Mouse (Mus musculus) kidney, adult 18-20 months (tissue): Measurements from ENCODE around the gene B020031M17Rik.
A peak's percentile ranks its signal among the peaks of the same experiment; 100 is the strongest.
"Not testable (repeated sequence)": the region's sequence is repeated elsewhere in the genome, so short reads cannot be mapped to it uniquely, and the experiment has no call there.

Source experiments
- DNase-seq: peaks from one replicate; pipeline ENCODE4 v3.0.0; 2021

B020031M17Rik gene

DNA sequence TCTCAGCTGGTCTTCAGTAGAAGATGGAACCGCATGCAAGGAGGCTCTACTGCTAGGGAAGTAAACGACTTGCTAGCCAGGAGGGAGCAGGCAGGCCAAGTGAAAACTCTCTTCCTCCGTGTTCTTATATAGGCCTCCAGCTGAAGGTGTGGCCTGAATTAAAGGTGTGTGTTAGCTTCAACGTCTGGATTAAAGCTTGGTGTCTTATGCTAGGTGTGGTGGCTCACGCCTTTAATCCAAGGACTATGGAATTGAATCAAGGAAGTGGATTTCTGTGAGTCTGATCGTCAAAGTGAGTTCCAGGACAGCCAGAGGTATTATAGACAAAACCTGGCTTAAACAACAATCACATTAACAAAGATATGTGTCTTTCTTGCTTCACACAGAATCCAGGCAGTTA, at the start of gene B020031M17Rik:
TSS of gene B020031M17Rik (minus strand) at position 101 of the 400 bp plus-strand sequence.
- not testable (repeated sequence) for DNase-seq

DNA sequence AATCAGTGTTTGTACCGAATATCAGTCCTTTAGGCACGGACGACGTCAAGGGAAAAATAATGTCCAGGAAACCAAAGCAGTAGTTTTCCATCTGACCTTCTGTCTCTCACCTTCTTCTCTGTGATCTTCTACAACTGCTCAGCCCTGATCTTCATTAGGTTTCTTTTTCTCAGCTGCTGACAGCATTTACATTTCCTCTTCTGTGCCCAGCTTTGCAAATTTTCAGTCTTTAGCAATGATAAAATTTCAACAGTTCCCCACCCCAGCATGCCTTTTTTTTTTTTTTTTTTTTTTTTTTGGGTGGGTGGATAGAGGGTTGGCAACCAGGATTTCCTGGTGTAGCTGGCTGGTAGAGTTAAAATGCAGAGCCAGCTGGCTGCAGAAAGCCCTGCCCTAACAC, 48.6 kb upstream of the B020031M17Rik start:
- not testable (repeated sequence) for DNase-seq

DNA sequence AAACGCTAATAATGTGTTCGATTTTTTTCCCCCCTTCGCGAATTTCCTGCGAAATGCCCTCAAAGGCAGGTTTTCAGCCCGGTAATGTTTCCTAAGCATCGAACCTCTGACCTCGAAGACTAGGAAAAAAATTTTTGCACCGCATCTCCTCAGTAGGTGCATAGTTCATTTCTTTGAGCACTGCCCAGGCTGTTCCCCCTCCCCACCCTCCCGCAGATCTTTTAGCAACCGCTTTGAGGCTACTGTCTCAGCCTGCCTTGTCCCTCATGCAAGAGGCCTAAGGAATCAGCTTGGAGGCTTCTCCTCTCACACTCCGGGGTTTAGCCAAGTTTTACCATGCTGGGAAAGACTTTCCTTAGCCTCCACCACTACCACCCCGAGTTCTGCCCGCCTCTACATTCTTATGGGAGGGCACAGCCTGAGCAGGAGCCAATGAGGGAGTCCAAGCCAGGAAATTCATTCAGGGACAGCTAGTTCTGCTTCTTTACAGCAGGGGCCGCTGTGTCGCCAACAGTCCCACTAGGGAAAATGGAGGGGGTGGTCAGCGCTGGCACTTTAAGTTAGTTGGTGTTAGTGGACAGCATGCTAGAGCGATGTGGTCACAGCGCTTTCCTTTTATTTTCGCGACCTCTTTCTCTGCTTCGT, 48.0 kb upstream of the B020031M17Rik start:
- not testable (repeated sequence) for DNase-seq

DNA sequence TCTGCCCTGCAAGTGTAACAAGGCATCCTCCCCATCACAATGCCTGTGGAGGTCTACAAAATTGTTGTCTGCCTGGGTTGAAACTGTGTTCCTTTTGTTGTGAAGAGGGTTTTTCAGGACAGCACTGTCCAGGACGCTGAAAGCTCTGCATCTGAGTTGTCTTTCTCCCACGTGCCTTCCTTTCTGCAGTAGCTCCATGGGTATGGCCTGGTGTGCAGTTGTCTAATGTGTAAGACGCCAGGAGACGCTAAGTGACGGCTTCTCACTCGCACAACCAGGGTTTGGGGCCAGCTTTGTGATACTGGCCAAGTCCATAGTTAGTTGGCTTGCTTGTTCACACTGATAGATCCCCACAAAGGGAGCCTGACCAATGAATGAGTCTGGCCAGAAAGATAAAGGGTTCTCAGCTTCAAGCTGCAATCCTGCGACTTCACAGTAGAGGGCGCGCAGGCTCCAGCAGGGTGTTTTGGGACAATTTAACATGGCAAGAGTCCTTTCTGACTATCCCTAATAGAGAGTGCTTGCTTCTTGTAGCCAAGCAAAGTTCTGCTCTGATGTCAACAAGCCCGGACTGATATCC, 41.4 kb upstream of the B020031M17Rik start:
- DNase-seq, result not testable (repeated sequence)

DNA sequence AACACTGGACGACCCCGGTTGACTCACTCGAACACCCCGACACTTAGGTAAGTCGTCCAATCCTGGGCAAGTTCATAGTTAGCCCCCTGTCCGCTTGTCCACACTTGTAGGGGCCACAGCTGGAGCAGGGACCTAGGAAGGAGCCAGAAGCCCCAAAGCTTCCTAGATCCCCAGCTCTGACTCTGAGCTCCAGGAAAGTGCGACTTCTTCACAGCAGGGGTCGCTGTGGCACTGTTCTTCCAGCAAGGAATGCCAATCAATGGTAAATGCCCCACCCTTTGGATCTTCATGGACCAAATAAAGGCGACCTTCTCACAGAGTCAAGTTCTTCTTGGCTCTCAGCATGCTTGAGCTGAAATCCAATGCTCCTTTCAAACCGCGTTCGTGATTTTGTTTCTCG, 40.7 kb upstream of the B020031M17Rik start:
- not testable (repeated sequence) for DNase-seq

DNA sequence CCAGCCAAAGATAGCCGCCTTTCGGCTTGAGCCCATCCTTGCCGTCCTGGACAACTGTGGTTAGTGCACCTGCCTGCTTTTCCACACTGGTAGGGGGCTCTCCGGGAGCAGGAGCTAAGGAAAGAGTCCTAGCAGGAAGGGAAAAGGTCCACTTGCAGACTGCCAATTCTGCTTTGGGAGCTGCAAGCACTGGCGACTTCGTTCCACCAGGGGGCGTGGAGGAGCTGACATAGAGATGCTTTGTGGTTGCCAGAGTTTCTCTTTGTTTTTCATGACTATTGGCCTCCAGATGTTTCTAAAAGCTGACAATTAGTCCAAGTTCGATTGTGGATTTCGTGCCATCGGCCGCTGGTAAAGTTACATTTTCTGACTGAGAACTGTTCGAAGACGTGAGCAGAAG, 18.6 kb upstream of the B020031M17Rik start:
- not testable (repeated sequence) for DNase-seq

DNA sequence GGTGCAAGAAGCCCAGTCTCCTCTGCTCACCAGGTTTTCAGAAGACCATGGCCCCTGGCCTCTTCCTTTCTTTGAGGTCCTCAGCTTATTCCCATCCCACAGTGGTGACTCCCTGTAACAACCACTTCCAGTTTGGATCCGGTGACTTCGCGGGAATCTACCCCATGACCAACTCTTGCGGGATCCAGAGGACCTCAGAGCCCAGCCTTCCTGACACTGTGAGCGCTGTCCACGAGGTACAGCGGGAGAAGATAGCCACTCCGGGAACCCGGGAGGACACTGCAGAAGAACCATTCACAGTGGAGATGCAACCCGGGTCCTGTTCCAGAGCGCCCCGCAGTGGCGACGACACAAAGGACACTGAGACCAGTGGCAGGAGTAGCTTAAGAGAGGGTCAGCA, 17.6 kb upstream of the B020031M17Rik start:
- not testable (repeated sequence) for DNase-seq

DNA sequence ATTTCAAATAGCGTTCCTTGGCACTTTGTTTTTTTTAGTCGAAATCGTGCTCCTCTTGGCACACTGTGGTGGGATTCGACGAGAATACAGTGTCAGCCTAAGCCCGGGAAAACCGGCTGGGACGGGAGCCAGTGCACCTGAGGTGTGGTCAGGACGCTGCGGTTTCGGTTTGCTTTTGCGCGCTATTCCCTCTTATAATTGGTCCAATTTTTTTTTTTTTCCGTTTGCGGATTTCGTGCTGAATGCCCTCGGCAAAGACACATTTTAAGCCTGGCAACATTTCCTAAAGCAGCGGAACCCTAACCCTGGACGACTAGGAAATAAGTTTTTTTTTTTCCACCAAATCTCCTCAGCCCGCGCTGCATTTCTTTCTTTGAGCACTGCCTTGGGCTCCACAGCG, 15.4 kb upstream of the B020031M17Rik start:
- peak; percentile 46 for DNase-seq

DNA sequence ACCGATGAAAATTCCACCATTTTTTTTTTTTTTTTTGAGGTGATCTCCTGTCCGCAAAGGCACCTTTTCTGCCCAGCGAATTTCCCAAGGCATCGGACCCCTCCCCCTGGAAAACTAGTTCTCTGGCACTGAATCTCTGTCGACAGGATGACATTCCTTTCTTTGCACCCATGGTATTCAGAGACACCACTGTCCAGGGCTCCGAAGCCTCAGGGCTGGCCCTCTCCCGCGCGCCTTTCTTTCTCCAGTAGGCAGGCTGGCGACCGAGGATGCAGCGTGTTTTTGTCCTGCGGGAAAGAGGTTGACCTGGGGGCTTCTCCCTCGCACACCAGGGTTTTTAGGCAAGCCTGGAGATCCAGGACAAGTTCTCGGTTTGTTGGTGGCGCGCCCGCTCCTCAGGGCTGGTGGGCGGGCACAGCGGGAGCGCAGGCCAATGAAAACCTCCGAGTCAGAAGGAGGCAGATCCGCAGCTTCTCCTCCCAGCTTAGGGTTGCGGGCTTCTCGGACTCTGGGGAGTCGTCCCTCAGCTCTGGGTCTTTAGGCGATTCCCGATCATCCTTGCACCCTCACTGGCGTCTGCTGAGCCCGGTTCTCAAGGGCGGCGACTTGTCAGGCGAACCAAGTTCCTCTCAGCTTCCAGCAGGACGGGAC, 14.8 kb upstream of the B020031M17Rik start:
- DNase-seq, result not testable (repeated sequence)

DNA sequence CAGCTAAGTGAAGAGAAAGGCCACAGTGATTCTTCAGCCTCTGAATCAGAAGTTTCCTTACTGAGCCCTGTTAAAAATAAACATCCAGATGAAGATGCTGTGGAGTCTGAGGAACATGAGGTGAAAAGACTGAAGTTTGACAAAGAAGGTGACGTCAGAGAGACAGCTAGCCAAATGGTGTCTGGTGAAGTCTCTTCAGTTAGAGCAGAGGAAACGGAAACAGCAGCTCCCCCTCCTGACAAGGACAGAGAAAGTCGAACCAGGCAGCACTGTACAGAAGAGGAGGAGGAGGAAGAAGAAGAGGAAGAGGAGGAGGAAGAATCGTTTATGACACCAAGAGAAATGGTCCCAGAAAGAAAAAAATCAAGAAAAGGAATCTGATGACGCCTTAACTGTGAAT, 12.2 kb upstream of the B020031M17Rik start:
- not testable (repeated sequence) for DNase-seq

DNA sequence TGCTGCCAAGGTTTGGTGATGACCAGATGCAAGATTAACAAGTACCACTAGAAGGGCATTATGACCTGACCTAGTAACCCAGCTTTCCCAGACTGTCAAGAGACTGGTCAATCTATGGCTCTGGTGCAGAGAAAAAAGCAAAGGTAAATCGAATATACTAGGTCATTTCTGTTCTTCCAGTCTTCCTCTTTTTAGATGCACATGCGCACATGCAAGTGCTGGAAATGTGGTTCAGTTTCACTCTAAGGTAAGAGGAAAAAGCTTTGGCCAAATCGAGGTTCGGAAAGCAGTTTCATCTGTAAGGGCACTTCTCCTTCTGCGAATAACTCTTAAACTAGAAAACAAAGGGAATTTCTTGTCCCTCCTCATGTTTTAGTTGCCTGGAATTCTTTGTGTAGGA, 5.0 kb upstream of the B020031M17Rik start:
- DNase-seq, result not testable (repeated sequence)

DNA sequence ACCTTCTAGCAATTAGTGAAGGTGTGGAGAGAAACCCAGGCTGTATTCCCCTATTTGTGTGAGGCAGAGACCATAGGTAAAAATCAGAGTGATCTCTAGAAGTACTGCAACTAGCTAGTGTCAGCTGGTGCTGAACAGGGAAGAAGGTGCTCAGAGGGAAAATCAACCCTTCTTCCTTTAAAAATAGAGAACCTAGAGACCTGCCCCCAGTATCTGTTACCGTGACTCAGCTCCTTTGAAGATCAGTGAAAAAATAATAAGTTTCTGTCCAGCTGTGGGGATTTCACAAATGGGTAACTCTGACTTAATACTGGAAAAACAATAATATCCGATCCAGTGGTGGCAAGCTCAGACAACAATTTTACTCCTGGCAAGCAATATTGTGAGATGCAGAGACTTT, 4.5 kb upstream of the B020031M17Rik start:
- DNase-seq, result not testable (repeated sequence)

DNA sequence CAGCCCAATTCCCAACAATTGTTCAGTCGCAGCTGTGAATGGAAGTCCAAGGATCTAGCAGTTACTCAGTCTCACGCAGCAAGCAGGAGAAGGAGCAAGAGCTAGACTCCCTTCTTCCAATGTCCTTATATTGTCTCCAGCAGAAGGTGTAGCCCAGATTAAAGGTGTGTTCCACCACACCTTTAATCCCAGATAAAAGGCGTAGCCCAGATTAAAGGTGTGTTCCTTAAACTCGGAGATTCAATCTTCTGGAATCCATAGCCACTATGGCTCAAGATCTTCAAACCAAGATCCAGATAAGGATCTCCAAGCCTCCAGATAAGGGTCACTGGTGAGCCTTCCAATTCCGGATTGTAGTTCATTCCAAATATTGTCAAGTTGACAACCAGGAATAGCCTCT, 21.4 kb downstream of the B020031M17Rik start, which contains the start of gene Gm21761:
TSS of gene Gm21761 (minus strand) at position 101 of the 400 bp plus-strand sequence.
- not testable (repeated sequence) for DNase-seq

DNA sequence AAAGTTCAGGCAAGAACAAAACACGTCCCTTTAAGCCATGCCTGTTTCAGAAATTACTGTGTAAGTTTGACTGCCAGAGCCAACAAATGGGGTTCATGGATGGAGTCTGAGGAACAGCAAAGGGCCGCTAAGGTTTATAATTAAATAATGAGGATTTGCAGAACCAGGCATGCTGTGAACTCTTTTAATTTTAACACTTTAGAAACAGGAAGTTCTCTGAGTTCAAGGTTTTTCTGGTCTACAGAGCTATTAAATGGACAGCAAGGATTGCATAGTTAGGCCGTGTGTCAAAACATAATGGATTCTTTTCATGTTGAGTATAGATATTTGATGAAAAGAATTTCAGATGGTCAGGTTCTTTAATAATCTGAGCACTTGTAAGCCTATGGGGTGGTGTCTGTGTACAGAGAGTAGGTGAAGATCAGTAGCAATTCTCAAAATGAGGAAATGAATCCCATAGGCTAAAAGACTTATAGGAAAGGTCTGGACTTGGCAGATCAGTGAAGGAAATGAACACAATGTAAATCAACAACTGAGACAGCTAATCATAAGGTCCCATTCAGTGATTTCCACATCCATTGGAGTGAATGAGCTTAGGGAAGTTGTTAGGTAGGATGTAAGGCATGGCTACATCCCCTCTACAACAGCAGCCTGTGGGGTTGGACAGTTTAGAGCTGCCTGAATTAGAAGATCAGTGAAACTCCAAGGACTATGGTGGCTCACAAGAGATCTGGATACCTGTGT, 25.8 kb downstream of the B020031M17Rik start:
- not testable (repeated sequence) for DNase-seq

DNA sequence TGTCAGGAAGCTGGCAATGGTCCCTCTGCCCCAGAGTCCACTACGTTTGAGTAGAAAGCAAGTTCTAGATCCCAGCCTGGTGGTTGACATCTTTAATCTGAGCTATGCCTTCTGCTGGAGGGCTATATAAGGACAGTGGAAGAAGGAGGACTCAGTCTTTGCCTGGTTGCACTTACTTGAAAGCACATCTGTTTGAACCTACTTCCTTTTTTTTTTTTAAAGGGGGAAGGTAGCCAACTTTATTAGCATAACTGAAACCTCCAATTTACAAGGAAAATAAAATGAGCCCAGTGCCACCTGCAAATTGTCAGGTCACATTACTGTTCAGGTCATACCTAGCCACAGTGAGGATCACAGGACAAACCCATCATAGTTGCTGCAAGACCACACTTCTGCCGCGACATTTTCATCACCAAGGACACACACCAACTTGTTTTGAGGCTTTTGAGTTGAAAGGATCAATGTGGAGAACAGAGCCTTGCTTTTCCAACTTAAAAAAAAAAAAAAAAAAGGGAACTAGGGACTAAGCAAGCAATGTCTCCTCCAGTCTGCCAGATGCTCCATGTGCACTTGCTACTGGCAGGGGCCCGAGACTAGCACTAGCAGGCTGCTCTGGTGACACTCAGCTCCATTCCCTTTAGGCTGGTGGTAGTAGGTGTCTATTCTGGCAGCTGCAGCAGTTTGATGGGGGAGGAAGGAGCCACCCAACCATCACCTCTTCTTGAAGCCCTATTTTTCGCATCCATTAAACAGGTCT, 33.5 kb downstream of the B020031M17Rik start:
- DNase-seq, result not testable (repeated sequence)

DNA sequence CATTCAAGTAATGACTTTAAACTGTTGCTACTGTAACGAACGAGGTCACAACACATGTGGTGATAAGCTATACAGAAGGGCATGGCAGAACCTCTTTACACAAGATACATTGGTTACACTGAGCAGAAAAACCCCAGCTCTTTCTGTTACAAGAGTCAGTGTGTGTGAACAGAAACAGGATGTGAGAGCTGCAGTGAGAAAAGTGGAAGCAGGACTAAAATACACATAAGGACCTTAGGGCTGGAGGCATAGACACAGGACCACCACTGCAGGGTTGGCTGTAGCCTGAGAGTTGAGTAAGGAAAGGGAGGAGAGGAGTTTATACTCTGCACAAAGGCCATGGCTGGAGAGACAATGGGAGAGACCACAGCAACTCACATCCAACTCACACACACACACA, 34.2 kb downstream of the B020031M17Rik start:
- not testable (repeated sequence) for DNase-seq
